Mouse (Mus musculus) olfactory bulb, adult 2 months (tissue): Measurements from ENCODE around the gene Phf20.

Experiments used
- CTCF ChIP-seq: fragments of 200-500 bp; IDR thresholded peaks from 2 replicates; pipeline ENCODE4 v1.5.1; 2012; ENCODE audit warnings: low read depth, mild to moderate bottlenecking, low read length, moderate library complexity; ENCODE audit not compliant: insufficient read depth
- POLR2A ChIP-seq: fragments of 200-500 bp; IDR thresholded peaks from 2 replicates; pipeline ENCODE4 v1.6.1; 2012; ENCODE audit warnings: mild to moderate bottlenecking, low read depth, low read length, moderate library complexity; ENCODE audit not compliant: insufficient read depth

GRCm38 (mm10) chr2:156263204-156263893, 67.1 kb downstream of the Phf20 start:
- TF ChIP-seq CTCF: no peak
- TF ChIP-seq POLR2A: no peak
